Mouse (Mus musculus) A20 (cell line): ENCODE results near the gene Tspan9.

Source experiments
- DNase-seq: peaks from one replicate; pipeline ENCODE4 v3.0.0-alpha.2; 2011; ENCODE audit warnings: low read depth, low spot score

The Tspan9 gene

GRCm38 (mm10) chr6:128038568-128038967 is 104.8 kb downstream of the Tspan9 start:
- DNase-seq, result no peak

- DNase-seq, result no peak
These were observed 106.8 kb downstream of the Tspan9 start for GRCm38 (mm10) chr6:128036597-128036996.

GRCm38 (mm10) chr6:128035930-128036309 is 107.5 kb downstream of the Tspan9 start:
- no peak for DNase-seq

GRCm38 (mm10) chr6:128035250-128035929 is 108.0 kb downstream of the Tspan9 start:
- DNase-seq, result no peak

GRCm38 (mm10) chr6:128034317-128035249 is 108.8 kb downstream of the Tspan9 start:
- DNase-seq, result no peak

GRCm38 (mm10) chr6:128033868-128034250 is 109.5 kb downstream of the Tspan9 start:
- no peak for DNase-seq

GRCm38 (mm10) chr6:128033172-128033867 is 110.1 kb downstream of the Tspan9 start:
- no peak for DNase-seq

GRCm38 (mm10) chr6:128032252-128033171 is 110.9 kb downstream of the Tspan9 start:
- DNase-seq, result peak; percentile 52

- no peak for DNase-seq
These were observed 111.8 kb downstream of the Tspan9 start for GRCm38 (mm10) chr6:128031584-128031983.

GRCm38 (mm10) chr6:128031096-128031495 is 112.3 kb downstream of the Tspan9 start:
- DNase-seq, result no peak

GRCm38 (mm10) chr6:128030475-128030874 is 112.9 kb downstream of the Tspan9 start:
- no peak for DNase-seq

- no peak for DNase-seq
These were observed 113.7 kb downstream of the Tspan9 start for GRCm38 (mm10) chr6:128029517-128030348.

GRCm38 (mm10) chr6:128028116-128028940 is 115.1 kb downstream of the Tspan9 start:
- DNase-seq, result peak; percentile 19

GRCm38 (mm10) chr6:128025997-128026396 is 117.4 kb downstream of the Tspan9 start:
- DNase-seq, result no peak

- no peak for DNase-seq
These were observed 117.8 kb downstream of the Tspan9 start for GRCm38 (mm10) chr6:128025581-128025980.

GRCm38 (mm10) chr6:128022207-128022606 is 121.2 kb downstream of the Tspan9 start:
- DNase-seq, result no peak

- DNase-seq, result no peak
These were observed 121.5 kb downstream of the Tspan9 start for GRCm38 (mm10) chr6:128021931-128022202.

- no peak for DNase-seq
These were observed 122.1 kb downstream of the Tspan9 start for GRCm38 (mm10) chr6:128021106-128021930.
